Mouse (Mus musculus): Measurements from ENCODE around the gene 4930524J08Rik.

4930524J08Rik gene

GRCm38 (mm10) chr5:100005431-100005830 lies 26.6 kb downstream of the 4930524J08Rik start:
- DNase-seq (ENCODE audit: low spot score in 2 of 2): no peak

- no peak for DNase-seq (ENCODE audit: low spot score in 2 of 2)
Observed at GRCm38 (mm10) chr5:100005896-100006295, 27.0 kb downstream of the 4930524J08Rik start.

GRCm38 (mm10) chr5:100006324-100007039 lies 27.6 kb downstream of the 4930524J08Rik start:
- DNase-seq (ENCODE audit: low spot score in 2 of 2): no peak

- DNase-seq (ENCODE audit: low spot score in 2 of 2): no peak
Observed at GRCm38 (mm10) chr5:100007040-100007375, 28.1 kb downstream of the 4930524J08Rik start.

- DNase-seq (ENCODE audit: low spot score in 2 of 2): no peak
Observed at GRCm38 (mm10) chr5:100008485-100008884, 29.6 kb downstream of the 4930524J08Rik start.

- DNase-seq (ENCODE audit: low spot score in 2 of 2): no peak
Observed at GRCm38 (mm10) chr5:100012599-100012998, 33.7 kb downstream of the 4930524J08Rik start.

GRCm38 (mm10) chr5:100020089-100020488 lies 41.2 kb downstream of the 4930524J08Rik start:
- DNase-seq (ENCODE audit: low spot score in 2 of 2): no peak

GRCm38 (mm10) chr5:100024403-100024802 lies 45.5 kb downstream of the 4930524J08Rik start:
- no peak for DNase-seq (ENCODE audit: low spot score in 2 of 2)

- DNase-seq (ENCODE audit: low spot score in 2 of 2): no peak
Observed at GRCm38 (mm10) chr5:100024868-100025267, 46.0 kb downstream of the 4930524J08Rik start.

Data from frontal cortex, postnatal 10 days (tissue).